Mouse (Mus musculus): ENCODE results near the gene Slc6a20a. TPM values are rescaled to one million over a fixed set of nuclear protein-coding genes. Genes with fewer than 3 reads are reported as not detected.

Slc6a20a gene
- polyA plus RNA-seq, 1 experiment = 7.5 TPM

DNA sequence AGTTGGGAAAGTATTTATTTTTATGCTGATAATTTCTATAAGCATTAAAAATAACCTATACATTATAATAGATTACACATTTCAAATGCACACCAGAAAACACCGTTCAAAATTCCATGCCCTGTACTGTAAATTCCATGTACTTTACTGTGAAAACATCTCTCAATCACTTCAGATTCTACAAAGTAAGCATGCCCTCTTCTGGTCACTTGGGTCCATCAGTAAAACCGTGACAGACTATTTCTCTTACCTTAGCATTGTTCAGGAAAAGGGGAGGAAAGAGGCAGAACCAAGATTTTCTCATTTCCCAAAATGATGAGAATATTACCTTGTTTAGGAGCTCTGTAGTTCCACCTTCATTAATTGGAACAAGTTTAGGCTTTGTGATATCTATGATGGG lies 30.5 kb upstream of the Slc6a20a start:
- H3K27me3 ChIP-seq (ENCODE audit: control insufficient read depth, insufficient read depth, low read length) = no peaks in the 10 kb centered on the region
- H3K4me1 ChIP-seq (replicated peaks; ENCODE audit: control insufficient read depth, insufficient read depth, low read length) = no peaks in the 10 kb centered on the region
- no peak overlapping the region for H3K4me3 ChIP-seq (ENCODE audit: control insufficient read depth, insufficient read depth, low read length)
- no peak overlapping the region for H3K27ac ChIP-seq (ENCODE audit: control insufficient read depth, insufficient read depth, low read length)
- peaks cover 48% of the 10 kb centered on the region for H3K36me3 ChIP-seq (ENCODE audit: control insufficient read depth, insufficient read depth, low read length)
- DNase-seq = no peak
- TF ChIP-seq CTCF (IDR thresholded peaks at IDR 0.05; ENCODE audit: borderline replicate concordance, control insufficient read depth, extremely low read depth, insufficient read depth, low read length, poor library complexity) (no peak), POLR2A (IDR thresholded peaks at IDR 0.05; ENCODE audit: control insufficient read depth, extremely low read depth, insufficient read depth, low read length, poor library complexity) (no peak)
- 80% methylated on average over 2 of the region's 2 CpGs for WGBS

DNA sequence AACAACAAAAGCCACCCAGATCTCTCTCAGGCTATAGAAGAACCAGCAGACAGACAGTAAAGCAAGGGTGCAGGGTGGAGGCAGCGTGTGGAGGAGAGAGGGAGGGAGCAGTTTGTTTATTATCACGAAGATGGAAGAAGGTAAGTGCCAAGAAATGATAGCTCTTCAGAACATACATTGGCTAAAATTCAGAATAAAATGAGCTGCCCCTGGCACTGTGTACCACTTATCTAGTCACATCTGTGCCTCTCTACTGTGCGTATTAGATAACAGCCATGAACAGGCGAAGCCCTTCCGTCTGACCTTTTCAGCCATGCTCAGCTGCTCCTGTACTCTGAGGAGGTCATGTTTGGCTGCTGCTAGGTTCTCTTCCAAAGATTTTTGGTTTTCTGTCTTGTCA lies 23.1 kb upstream of the Slc6a20a start:
- TF ChIP-seq POLR2A (IDR thresholded peaks at IDR 0.05; ENCODE audit: control insufficient read depth, extremely low read depth, insufficient read depth, low read length, poor library complexity) (no peak), CTCF (IDR thresholded peaks at IDR 0.05; ENCODE audit: borderline replicate concordance, control insufficient read depth, extremely low read depth, insufficient read depth, low read length, poor library complexity) (no peak)

DNA sequence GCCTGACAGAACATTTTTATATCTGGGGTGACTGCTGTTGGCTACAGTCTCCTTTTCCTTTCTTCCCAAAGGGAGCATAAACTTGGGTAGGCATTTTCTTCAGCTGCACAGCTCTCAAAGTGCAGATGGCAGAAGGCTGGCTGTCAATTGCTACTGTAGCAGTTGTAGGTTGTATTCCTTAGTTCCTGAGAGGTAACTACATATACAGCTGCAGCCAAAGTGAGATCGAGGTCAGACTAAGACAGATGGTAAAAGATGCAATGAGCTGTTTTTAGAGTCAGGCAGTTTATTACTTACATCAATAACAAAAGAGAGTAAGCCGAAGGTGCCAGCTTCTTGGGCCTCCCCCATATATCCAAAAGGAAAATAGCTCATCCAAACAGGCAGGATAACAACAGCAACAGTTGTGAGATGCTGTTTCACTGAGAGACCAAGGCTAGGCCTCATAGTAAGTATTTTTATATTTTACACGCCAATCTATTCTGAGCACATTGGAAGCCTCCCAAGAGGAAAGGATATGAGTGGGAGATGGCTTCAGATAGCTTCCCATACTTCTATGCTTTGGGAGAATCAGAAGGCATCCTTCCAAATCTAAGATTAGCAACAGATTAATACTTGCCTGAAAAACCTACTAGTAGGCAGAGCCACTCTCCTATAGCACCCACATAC lies 17.1 kb upstream of the Slc6a20a start:
- Histone ChIP-seq H3K27ac (ENCODE audit: control insufficient read depth, insufficient read depth, low read length) (no peak overlapping the region), H3K4me1 (replicated peaks; ENCODE audit: control insufficient read depth, insufficient read depth, low read length) (no peaks in the 10 kb centered on the region), H3K4me3 (ENCODE audit: control insufficient read depth, insufficient read depth, low read length) (no peak overlapping the region), H3K27me3 (ENCODE audit: control insufficient read depth, insufficient read depth, low read length) (no peaks in the 10 kb centered on the region), H3K36me3 (ENCODE audit: control insufficient read depth, insufficient read depth, low read length) (peaks cover 26% of the 10 kb centered on the region)
- WGBS = 90% methylated on average over 3 of the region's 3 CpGs
- no peak for DNase-seq
- TF ChIP-seq POLR2A (IDR thresholded peaks at IDR 0.05; ENCODE audit: control insufficient read depth, extremely low read depth, insufficient read depth, low read length, poor library complexity) (no peak), CTCF (IDR thresholded peaks at IDR 0.05; ENCODE audit: borderline replicate concordance, control insufficient read depth, extremely low read depth, insufficient read depth, low read length, poor library complexity) (no peak)

More for the DNA sequence above, 23.1 kb upstream of the Slc6a20a start:
- 97% methylated on average over 5 of the region's 5 CpGs for WGBS
- H3K27me3 ChIP-seq (ENCODE audit: control insufficient read depth, insufficient read depth, low read length) = no peaks in the 10 kb centered on the region
- no peak for DNase-seq
- no peaks in the 10 kb centered on the region for H3K4me1 ChIP-seq (replicated peaks; ENCODE audit: control insufficient read depth, insufficient read depth, low read length)
- peaks cover 26% of the 10 kb centered on the region for H3K36me3 ChIP-seq (ENCODE audit: control insufficient read depth, insufficient read depth, low read length)
- no peak overlapping the region for H3K27ac ChIP-seq (ENCODE audit: control insufficient read depth, insufficient read depth, low read length)
- no peak overlapping the region for H3K4me3 ChIP-seq (ENCODE audit: control insufficient read depth, insufficient read depth, low read length)

- DNase-seq = no peak
- no peak overlapping the region for H3K4me3 ChIP-seq (ENCODE audit: control insufficient read depth, insufficient read depth, low read length)
- TF ChIP-seq POLR2A (IDR thresholded peaks at IDR 0.05; ENCODE audit: control insufficient read depth, extremely low read depth, insufficient read depth, low read length, poor library complexity) (no peak), CTCF (IDR thresholded peaks at IDR 0.05; ENCODE audit: borderline replicate concordance, control insufficient read depth, extremely low read depth, insufficient read depth, low read length, poor library complexity) (no peak)
- H3K4me1 ChIP-seq (replicated peaks; ENCODE audit: control insufficient read depth, insufficient read depth, low read length) = no peaks in the 10 kb centered on the region
- no peaks in the 10 kb centered on the region for H3K27me3 ChIP-seq (ENCODE audit: control insufficient read depth, insufficient read depth, low read length)
- H3K36me3 ChIP-seq (ENCODE audit: control insufficient read depth, insufficient read depth, low read length) = peaks cover 9% of the 10 kb centered on the region; the same call in 1 of the 2 replicates
- H3K27ac ChIP-seq (ENCODE audit: control insufficient read depth, insufficient read depth, low read length) = no peak overlapping the region
- WGBS = 84% methylated on average over 1 of the region's 1 CpGs
Observed at GRCm38 (mm10) chr9:123688227-123688626, 9.5 kb upstream of the Slc6a20a start.

GRCm38 (mm10) chr9:123686206-123686605 lies 7.5 kb upstream of the Slc6a20a start:
- no peak overlapping the region for H3K4me3 ChIP-seq (ENCODE audit: control insufficient read depth, insufficient read depth, low read length)
- peaks cover 2% of the 10 kb centered on the region; the same call in 1 of the 2 replicates for H3K36me3 ChIP-seq (ENCODE audit: control insufficient read depth, insufficient read depth, low read length)
- no peaks in the 10 kb centered on the region for H3K27me3 ChIP-seq (ENCODE audit: control insufficient read depth, insufficient read depth, low read length)
- H3K27ac ChIP-seq (ENCODE audit: control insufficient read depth, insufficient read depth, low read length) = no peak overlapping the region
- 96% methylated on average over 5 of the region's 5 CpGs for whole genome bisulfite sequencing
- TF ChIP-seq POLR2A (IDR thresholded peaks at IDR 0.05; ENCODE audit: control insufficient read depth, extremely low read depth, insufficient read depth, low read length, poor library complexity) (no peak), CTCF (IDR thresholded peaks at IDR 0.05; ENCODE audit: borderline replicate concordance, control insufficient read depth, extremely low read depth, insufficient read depth, low read length, poor library complexity) (no peak)
- H3K4me1 ChIP-seq (replicated peaks; ENCODE audit: control insufficient read depth, insufficient read depth, low read length) = no peaks in the 10 kb centered on the region
- DNase-seq = no peak

GRCm38 (mm10) chr9:123683704-123684103 lies 5.0 kb upstream of the Slc6a20a start:
- WGBS = 15% methylated on average over 3 of the region's 3 CpGs
- peaks cover 6% of the 10 kb centered on the region; the same call in 1 of the 2 replicates for H3K27me3 ChIP-seq (ENCODE audit: control insufficient read depth, insufficient read depth, low read length)
- TF ChIP-seq CTCF (IDR thresholded peaks at IDR 0.05; ENCODE audit: borderline replicate concordance, control insufficient read depth, extremely low read depth, insufficient read depth, low read length, poor library complexity) (no peak), POLR2A (IDR thresholded peaks at IDR 0.05; ENCODE audit: control insufficient read depth, extremely low read depth, insufficient read depth, low read length, poor library complexity) (no peak)

More at GRCm38 (mm10) chr9:123683704-123684103, 5.0 kb upstream of the Slc6a20a start:
- H3K4me1 ChIP-seq (replicated peaks; ENCODE audit: control insufficient read depth, insufficient read depth, low read length) = peaks cover 2% of the 10 kb centered on the region
- H3K36me3 ChIP-seq (ENCODE audit: control insufficient read depth, insufficient read depth, low read length) = no peaks in the 10 kb centered on the region
- DNase-seq = no peak
- no peak overlapping the region for H3K27ac ChIP-seq (ENCODE audit: control insufficient read depth, insufficient read depth, low read length)
- H3K4me3 ChIP-seq (ENCODE audit: control insufficient read depth, insufficient read depth, low read length) = no peak overlapping the region

Measured in thymus, adult 2 months (tissue).